Comparison of ENCODE assay signal across 26 mouse cellular contexts in the genomic region with DNA sequence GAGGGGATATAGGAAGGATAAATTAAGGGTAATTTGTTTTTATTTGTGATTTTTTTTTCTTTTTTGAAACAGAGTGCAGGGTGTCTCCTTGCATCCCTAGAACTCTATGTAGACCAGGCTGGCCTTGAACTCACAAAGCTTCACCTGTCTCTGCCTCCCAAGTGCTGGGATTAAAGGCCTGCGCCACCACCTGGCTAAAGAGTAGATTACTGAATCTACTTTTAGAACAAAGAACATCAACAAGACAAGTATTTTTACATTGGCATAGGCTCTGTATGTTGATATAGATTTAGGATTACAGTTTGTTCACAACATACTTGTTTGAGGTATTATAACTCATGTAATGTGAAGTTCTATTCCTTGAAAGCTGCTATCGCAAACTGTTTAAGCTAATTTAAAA. TPM values are rescaled to one million over a fixed set of nuclear protein-coding genes. Genes with fewer than 3 reads are reported as not detected.
A peak's percentile ranks its signal among the peaks of the same experiment; 100 is the strongest.
DNase-seq lines count a peak whose midpoint lies in the region; ATAC-seq and TF ChIP-seq lines count a peak whose summit lies in the region.
"Had no signal": no experiment of that assay in that cellular context is flagged by ENCODE, and none has a peak within 500 bp of the region (broad histone marks: within the 10 kb centered on the region; RNA-seq: fewer than 3 reads in every experiment).

No protein-coding gene starts in this region.

- no peaks in the 10 kb centered on the region for H3K27me3 ChIP-seq in kidney, postnatal 0 days (ENCODE audit: insufficient read depth, low read length)
- no peaks in the 10 kb centered on the region for H3K27me3 ChIP-seq in E14TG2a.4 (ENCODE audit: insufficient read depth, low read length)
- H3K27me3 ChIP-seq in stomach, postnatal 0 days (ENCODE audit: control insufficient read depth, insufficient read depth, low read length), result no peaks in the 10 kb centered on the region
- H3K27me3 ChIP-seq: embryonic facial prominence, embryonic 15.5 days; heart, embryonic 15.5 days; liver, embryonic 12.5 days; midbrain, embryonic 13.5 days had no signal

- H3K4me2 ChIP-seq in kidney, postnatal 0 days (ENCODE audit: low read length), result no peak overlapping the region
- no peak overlapping the region for H3K4me2 ChIP-seq in stomach, postnatal 0 days (replicated peaks; ENCODE audit: low read depth)
- H3K4me2 ChIP-seq: embryonic facial prominence, embryonic 15.5 days; heart, embryonic 15.5 days; liver, embryonic 12.5 days; lung, embryonic 14.5 days; midbrain, embryonic 13.5 days had no signal

- no peak overlapping the region for H3K4me3 ChIP-seq in kidney, postnatal 0 days (replicated peaks; ENCODE audit: low read depth, low read length)
- no peak overlapping the region for H3K4me3 ChIP-seq in E14TG2a.4 (replicated peaks; ENCODE audit: low read length)
- H3K4me3 ChIP-seq in stomach, postnatal 0 days (ENCODE audit: low read depth, low read length), result no peak overlapping the region
- H3K4me3 ChIP-seq: embryonic facial prominence, embryonic 15.5 days; forebrain, embryonic 10.5 days; heart, embryonic 15.5 days; liver, embryonic 12.5 days; midbrain, embryonic 13.5 days; myocyte had no signal

- no peak for TF ChIP-seq EP300 in stomach, postnatal 0 days (optimal IDR thresholded peaks at IDR 0.05)

- H3K9me3 ChIP-seq in kidney, postnatal 0 days (replicated peaks; ENCODE audit: low read length), result no peaks in the 10 kb centered on the region
- H3K9me3 ChIP-seq in E14TG2a.4 (ENCODE audit: low read length), result no peaks in the 10 kb centered on the region
- H3K9me3 ChIP-seq in stomach, postnatal 0 days (ENCODE audit: control insufficient read depth, low read length), result no peaks in the 10 kb centered on the region
- H3K9me3 ChIP-seq: embryonic facial prominence, embryonic 15.5 days; forebrain, embryonic 10.5 days; heart, embryonic 15.5 days; liver, embryonic 12.5 days; midbrain, embryonic 13.5 days had no signal

- no peak overlapping the region for H3K9ac ChIP-seq in kidney, postnatal 0 days (ENCODE audit: low read depth, low read length)
- H3K9ac ChIP-seq in stomach, postnatal 0 days (ENCODE audit: low read length), result no peak overlapping the region
- H3K9ac ChIP-seq: embryonic facial prominence, embryonic 15.5 days; heart, embryonic 15.5 days; liver, embryonic 12.5 days; lung, embryonic 14.5 days; midbrain, embryonic 13.5 days had no signal

- peak; percentile 32; the same call in 1 of the 2 replicates for TF ChIP-seq CTCF in kidney, postnatal 0 days (IDR thresholded peaks at IDR 0.05; ENCODE audit: low read depth)
- peak; percentile 21; the same call in 1 of the 2 replicates for TF ChIP-seq CTCF in E14TG2a.4 (conservative IDR thresholded peaks at IDR 0.05; ENCODE audit: low read length)
- peak; percentile 35 for TF ChIP-seq CTCF in stomach, postnatal 0 days (IDR thresholded peaks at IDR 0.05; ENCODE audit: low read depth)

- no peak for ATAC-seq in kidney, postnatal 0 days (replicated peaks; ENCODE audit: low FRiP score, low read depth)
- ATAC-seq in stomach, postnatal 0 days (ENCODE audit: low FRiP score, low TSS enrichment), result no peak
- ATAC-seq: activated CD4-positive, CD25-positive, alpha-beta regulatory T cell, adult 4 months; hindbrain, embryonic 16.5 days; liver, embryonic 12.5 days; midbrain, embryonic 13.5 days had no signal

- no peak for DNase-seq in kidney, postnatal 0 days (ENCODE audit: low spot score)
- no peak for DNase-seq in kidney, postnatal 10 days
- peak; percentile 20 for DNase-seq in thymus, postnatal 14 days
- no peak for DNase-seq in thymus, postnatal 25 days
- DNase-seq in stomach, postnatal 0 days (ENCODE audit: low spot score), result no peak
- no peak for DNase-seq in adrenal gland, postnatal 4 days (ENCODE audit: low spot score in 2 of 2)
- DNase-seq: adrenal gland, postnatal 10 days; cerebellum, adult 11 months; cerebellum, postnatal 14 days; gastrocnemius, postnatal 10 days; heart, postnatal 4 days; kidney, adult 2 months; kidney, postnatal 25 days; lung, embryonic 14.5 days; lung, postnatal 4 days; right cerebral cortex, postnatal 25 days; thymus, adult 18-20 months had no signal

- H3K4me1 ChIP-seq in kidney, postnatal 0 days (replicated peaks; ENCODE audit: insufficient read depth, low read length), result no peaks in the 10 kb centered on the region
- H3K4me1 ChIP-seq in E14TG2a.4 (replicated peaks; ENCODE audit: low read depth, low read length), result peaks cover 22% of the 10 kb centered on the region
- no peaks in the 10 kb centered on the region for H3K4me1 ChIP-seq in stomach, postnatal 0 days (replicated peaks; ENCODE audit: control insufficient read depth, insufficient read depth)
- H3K4me1 ChIP-seq: embryonic facial prominence, embryonic 15.5 days; forebrain, embryonic 10.5 days; heart, embryonic 15.5 days; midbrain, embryonic 13.5 days had no signal

- H3K36me3 ChIP-seq in kidney, postnatal 0 days (ENCODE audit: insufficient read depth, low read length), result peaks cover 61% of the 10 kb centered on the region
- peaks cover 100% of the 10 kb centered on the region for H3K36me3 ChIP-seq in E14TG2a.4 (ENCODE audit: insufficient read depth, low read length)
- H3K36me3 ChIP-seq in stomach, postnatal 0 days (ENCODE audit: control insufficient read depth, insufficient read depth, low read length), result peaks cover 30% of the 10 kb centered on the region

- H3K27ac ChIP-seq in kidney, postnatal 0 days, result no peak overlapping the region
- no peak overlapping the region for H3K27ac ChIP-seq in stomach, postnatal 0 days (replicated peaks)
- H3K27ac ChIP-seq: embryonic facial prominence, embryonic 15.5 days; forebrain, embryonic 10.5 days; heart, embryonic 15.5 days; liver, embryonic 12.5 days; midbrain, embryonic 13.5 days had no signal

- WGBS in kidney, postnatal 0 days, result 97% methylated on average over 2 of the region's 2 CpGs
- 88% methylated on average over 2 of the region's 2 CpGs for WGBS in stomach, postnatal 0 days

RNA-seq across cellular contexts. Expression of a gene that starts 17.2 kb away (rescaled TPM):
- 86.4 and 98.4 TPM in 2 replicates for polyA plus RNA-seq in kidney, postnatal 0 days (2015; fragmentation: Nextera tagmentation; extraction: Ambion mirVana)
- polyA plus RNA-seq in stomach, postnatal 0 days (2015; fragmentation: Nextera tagmentation; extraction: Ambion mirVana), result 70.3 and 70.6 TPM in 2 replicates
- 100 to 1,000 TPM; 420 to 464 TPM for total RNA-seq in adrenal gland, postnatal 4 days (2021)

RNA-seq across cellular contexts. Expression of a gene that starts 34.9 kb away (rescaled TPM):
- polyA plus RNA-seq in kidney, postnatal 0 days (2015; fragmentation: Nextera tagmentation; extraction: Ambion mirVana), result 0.72 and 0.96 TPM in 2 replicates
- polyA plus RNA-seq in stomach, postnatal 0 days (2015; fragmentation: Nextera tagmentation; extraction: Ambion mirVana), result 0.17 and 0.33 TPM in 2 replicates
- 1 to 10 TPM; 2.2 TPM for total RNA-seq in adrenal gland, postnatal 4 days (2021)

RNA-seq across cellular contexts. Expression of a gene that starts 38.0 kb away (rescaled TPM):
- 5.4 and 6.0 TPM in 2 replicates for polyA plus RNA-seq in kidney, postnatal 0 days (2015; fragmentation: Nextera tagmentation; extraction: Ambion mirVana)
- polyA plus RNA-seq in stomach, postnatal 0 days (2015; fragmentation: Nextera tagmentation; extraction: Ambion mirVana), result 2.6 and 3.3 TPM in 2 replicates
- total RNA-seq in adrenal gland, postnatal 4 days (2021), result 10 to 100 TPM; 48.8 to 50.0 TPM
